Mouse (Mus musculus): Measurements from ENCODE around the gene Gngt2.

- TF ChIP-seq CTCF (IDR thresholded peaks at IDR 0.05; ENCODE audit: insufficient read depth, low read length) (no peak), POLR2A (IDR thresholded peaks at IDR 0.05; ENCODE audit: borderline replicate concordance, extremely low read depth, low read depth, low read length) (no peak)
Measured at GRCm38 (mm10) chr11:95834742-95835710, 2.0 kb upstream of the Gngt2 start.

Measured in lung, adult 2 months (tissue).